Mouse (Mus musculus) urinary bladder, adult 18-20 months (tissue): Measurements from ENCODE around the gene Snap47.
"Not testable (repeated sequence)": the region's sequence is repeated elsewhere in the genome, so short reads cannot be mapped to it uniquely, and the experiment has no call there.

Experiments used
- DNase-seq, 2 experiments: peaks; one replicate each; pipeline ENCODE4 v3.0.0; 2022; ENCODE audit warnings: low spot score in 2 of 2, mixed read lengths in 2 of 2

The Snap47 gene

DNA sequence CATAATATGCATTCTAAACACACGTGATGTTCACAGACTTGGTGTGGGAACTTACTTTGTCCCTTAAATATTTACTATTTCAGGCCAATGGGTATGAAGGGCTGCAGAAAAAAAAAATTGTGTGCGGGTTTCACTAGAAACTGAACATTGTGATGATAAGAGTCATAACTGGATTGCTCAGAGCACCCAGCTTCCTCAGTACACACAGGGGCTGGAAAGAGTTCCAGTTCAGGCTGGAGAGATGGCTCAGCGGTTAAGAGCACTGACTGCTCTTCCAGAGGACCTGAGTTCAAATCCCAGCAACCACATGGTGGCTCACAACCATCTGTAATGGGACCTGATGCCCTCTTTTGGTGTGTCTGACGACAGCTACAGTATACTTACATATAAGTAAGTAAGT lies 83.0 kb downstream of the Snap47 start:
- not testable (repeated sequence) for DNase-seq

DNA sequence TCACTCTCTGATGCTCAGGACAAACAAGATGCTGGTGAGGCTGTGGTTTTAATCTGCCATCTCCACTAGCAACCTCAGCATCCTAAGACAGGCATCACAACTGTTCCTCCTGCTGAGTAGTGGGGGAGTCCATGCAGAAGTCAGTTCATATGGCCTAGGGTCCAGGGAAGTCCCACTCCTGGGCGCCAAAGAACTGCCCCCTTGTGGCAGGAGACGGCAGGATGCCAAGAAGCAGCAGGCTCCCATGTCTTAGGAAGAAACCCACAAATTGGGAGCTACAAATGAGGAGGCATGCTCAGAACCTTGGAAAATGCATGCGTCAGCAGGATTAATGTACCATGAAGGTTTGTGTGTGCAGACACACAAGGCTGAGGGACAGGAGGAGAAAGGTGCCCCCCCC lies 84.4 kb downstream of the Snap47 start:
- DNase-seq = no peak

DNA sequence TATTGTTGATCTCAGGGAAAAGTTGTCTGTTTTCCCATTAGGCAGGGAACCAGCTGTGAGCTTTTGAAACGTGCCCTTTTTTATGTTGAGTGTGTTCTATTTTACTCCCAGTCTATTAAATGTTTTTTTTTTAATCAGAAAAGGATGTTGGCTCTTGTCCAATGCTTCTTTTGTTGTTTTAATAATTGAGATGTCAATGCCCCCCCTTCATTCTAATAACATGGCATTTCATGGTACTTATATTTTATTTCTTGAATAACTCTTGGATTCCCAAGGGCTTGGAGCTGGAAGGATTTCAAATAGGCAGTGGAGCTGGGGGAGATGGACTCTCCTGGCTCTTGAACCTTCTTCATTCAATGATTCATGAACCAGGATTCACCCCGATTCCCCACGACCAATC lies 85.0 kb downstream of the Snap47 start:
- DNase-seq = no peak

DNA sequence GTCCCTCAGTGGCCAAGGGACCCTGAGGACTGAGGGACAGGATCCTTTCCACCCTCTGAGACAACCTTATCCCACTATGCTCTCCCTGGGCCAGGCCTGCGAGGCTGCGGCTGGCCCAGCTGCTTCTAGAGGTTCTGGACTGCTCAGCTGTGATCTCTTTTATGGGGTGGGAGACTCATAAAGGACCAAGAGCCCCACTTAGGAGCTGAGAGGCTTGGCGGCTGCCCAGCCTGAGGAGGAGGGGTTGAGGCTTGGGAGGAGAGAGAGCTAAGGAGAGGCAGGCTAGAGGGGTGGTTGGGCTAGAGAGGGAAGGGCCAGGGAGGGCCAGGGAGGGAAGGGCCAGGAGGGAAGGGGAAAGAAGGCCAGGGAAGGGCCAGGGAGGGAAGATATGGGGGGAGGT lies 86.6 kb downstream of the Snap47 start:
- DNase-seq = no peak

DNA sequence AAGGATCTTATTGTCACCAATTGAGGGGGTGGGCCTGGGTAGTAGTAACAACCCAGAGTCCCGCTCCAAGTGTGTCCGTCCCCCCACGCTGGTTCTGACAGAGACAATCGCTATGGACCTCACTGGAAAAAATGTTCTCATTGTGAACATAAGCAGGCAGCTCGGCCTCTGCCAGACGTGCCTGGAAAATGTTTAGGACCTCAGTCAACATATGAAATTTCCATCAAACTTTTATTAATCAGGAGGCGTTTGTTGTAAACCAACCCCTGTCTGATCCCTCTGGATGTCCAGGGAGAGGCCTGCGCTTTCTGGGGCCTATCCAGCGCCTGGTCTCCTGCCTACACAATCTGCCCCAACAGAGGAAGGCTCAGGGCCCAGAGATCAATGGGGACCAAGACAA lies 87.0 kb downstream of the Snap47 start:
- DNase-seq = no peak

DNA sequence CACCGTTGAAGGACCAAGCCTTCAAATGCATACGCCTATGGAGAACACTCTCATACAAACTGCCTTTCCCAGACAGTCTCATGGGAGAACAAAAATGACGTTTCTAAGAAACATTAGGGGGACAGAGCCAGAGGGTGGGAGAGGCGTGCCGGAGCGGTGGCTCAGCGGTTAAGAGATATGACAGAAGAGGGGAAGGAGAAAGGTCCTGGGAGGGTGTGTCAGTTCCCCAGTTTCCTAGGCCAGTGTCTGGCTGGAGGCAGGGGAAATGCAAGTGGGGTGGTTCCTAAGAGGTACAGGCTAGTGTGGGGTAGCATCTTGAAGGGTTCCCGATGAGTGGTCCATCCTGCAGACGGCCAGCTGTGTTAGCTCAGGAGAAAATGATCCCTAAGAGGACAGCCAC lies 89.7 kb downstream of the Snap47 start:
- no peak for DNase-seq
